Mouse (Mus musculus) layer of hippocampus, adult 9-10 months (tissue): ENCODE data around the gene Pdzd9.
"Not testable (repeated sequence)": the region's sequence is repeated elsewhere in the genome, so short reads cannot be mapped to it uniquely, and the experiment has no call there.

ENCODE experiments used
- DNase-seq: peaks from one replicate; pipeline ENCODE4 v3.0.0; 2022; ENCODE audit warnings: low spot score

Pdzd9 gene

DNA sequence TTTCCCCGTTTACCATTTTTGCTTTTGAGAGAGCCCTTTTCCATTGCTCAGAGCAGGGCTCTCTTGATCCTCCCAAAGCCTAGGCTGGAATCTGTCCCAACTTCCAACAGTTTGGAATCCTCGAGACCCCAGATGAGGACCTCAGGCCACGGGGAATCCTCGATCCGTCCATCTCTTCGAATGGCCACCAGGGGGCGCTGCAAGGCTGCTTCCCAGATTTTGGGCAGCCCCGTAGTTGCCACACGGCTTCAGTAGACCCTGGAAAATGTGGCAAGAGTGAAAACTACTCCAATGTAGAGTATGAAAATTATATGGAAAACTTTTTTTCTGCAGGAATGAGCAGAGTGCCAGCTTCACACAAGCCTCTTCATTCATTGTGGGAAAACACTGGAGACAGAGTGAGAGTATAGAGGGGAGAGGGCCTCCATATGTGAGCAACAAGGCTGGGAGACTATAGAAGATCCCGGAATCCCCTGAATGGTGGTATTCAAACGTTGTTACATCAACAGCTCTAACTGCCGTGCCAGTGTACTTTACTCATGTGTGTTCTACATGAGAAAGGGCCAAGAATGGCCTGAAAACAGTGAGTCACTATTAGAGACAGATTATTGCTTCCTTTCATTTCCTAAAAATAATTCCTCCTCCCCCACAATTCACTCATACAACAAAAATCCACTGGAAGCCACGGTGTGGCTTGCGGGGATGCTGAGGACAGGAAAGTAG, at the start of gene Pdzd9:
Gene Pdzd9 (minus strand): TSS at position 191 of the 723 bp plus-strand sequence.
- DNase-seq = no peak

DNA sequence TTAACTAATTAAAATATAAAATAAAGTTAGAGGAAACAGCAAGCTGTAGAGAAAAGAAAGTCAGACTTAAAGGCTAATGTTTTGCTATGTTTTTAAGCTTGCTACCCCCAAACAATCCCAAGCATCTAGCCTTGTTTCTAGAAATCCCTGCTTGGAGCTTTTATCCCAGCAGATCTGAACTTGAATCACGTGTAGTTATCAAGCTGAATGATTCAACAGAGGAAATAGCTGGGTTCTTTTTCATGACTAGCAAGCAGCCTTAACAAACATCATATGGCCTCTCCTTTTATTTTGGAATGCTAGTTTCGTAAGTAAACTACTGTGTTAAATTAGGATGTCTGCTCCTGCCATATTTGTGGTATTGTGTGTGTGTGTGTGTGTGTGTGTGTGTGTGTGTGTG, 47.1 kb upstream of the Pdzd9 start:
- DNase-seq = no peak

- not testable (repeated sequence) for DNase-seq
Measured at GRCm38 (mm10) chr7:120713951-120714350, 43.8 kb upstream of the Pdzd9 start.

DNA sequence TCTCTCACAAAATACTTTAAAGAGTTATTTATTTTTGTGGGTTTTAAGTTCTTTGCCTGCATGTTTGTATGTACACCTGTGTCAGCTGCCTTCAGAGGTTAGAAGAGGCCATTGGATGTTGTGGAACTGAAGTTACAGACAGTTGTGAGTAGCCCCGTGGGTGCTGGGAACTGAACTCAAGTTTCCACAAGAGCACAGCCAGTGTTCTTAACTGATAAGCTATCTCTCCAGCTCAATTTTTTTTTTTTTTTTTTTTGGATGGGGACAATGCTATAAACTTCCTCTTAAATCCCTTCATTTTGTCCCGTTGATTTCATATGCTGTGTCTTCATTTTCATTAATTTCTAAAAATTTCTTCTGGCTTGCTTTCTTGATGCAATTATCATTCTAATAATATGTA, 43.1 kb upstream of the Pdzd9 start:
- no peak for DNase-seq

DNA sequence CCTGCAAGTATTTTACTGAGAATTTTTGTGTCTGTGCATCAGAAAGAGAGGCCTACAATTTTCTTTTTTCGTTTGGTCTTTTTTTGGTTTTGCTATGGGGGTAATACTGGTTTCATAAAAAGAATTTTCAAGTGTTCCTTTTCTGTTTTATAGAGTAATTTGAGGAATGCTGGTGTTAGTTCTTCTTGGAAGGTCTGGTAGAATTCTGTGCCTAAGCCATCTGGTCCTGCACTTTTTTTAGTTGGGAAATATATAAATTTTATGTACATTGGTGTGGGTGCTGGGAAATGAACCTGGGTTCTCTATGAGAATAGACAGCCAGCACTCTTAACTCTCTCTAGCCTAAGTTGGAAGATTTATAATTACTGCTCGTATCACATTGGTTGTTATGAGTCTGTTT, 41.9 kb upstream of the Pdzd9 start:
- no peak for DNase-seq

DNA sequence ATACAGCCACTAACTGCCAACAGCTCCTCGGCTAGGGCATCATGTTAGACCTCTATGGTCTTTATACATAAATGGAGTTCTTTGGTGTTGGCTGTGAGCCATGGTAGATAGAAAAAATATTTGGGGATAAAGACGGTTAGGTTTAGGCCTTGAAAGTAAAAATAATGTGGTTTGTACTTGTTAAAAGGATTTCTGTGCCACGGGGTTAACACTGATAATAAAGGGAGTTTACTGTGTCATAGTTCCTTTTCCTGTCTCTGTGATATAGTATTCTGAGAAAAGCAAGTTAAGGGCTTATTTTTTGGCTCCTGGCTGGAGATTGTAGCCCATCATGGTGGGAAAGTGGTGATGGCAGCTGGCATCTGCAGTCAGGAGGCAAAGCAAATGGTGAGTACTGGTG, 33.7 kb upstream of the Pdzd9 start:
- no peak for DNase-seq

DNA sequence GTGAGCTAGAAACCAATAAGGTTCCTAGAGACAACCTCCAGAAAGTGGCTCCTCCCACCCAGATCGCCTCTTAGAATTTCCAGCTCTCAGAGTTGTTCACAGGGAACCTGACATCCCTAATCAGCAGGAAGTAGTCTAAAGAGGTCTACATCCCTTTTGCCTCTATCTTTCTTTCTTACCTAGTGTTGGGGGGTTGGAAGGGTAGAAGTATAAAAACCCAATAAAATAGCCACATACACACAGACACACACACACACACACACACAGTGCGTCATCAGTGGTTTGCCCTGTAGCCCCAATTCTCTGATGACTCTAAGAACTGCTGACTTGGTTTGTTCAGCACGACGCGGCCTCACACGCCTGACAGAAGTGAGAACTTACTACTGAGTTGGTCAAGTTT, 29.4 kb upstream of the Pdzd9 start:
- DNase-seq = no peak

DNA sequence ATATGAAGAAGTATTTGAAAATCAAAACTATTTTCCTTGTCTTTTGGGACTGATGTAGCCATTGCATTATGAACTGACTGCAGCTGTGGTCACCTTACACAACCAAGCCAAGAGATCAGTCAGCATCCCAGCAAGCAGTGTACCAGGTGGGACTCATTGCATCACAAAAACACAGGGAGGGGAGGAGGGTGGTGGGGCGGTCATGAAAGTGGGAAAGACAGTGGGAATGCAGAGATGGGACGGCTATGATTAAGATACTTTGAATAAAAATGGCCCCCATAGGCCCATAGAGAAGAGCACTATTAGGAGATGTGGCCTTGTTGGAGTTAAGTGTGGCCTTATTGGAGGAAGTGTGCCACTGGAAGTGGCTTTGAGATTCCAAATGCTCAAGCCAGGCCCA, 26.2 kb upstream of the Pdzd9 start:
- DNase-seq = no peak

DNA sequence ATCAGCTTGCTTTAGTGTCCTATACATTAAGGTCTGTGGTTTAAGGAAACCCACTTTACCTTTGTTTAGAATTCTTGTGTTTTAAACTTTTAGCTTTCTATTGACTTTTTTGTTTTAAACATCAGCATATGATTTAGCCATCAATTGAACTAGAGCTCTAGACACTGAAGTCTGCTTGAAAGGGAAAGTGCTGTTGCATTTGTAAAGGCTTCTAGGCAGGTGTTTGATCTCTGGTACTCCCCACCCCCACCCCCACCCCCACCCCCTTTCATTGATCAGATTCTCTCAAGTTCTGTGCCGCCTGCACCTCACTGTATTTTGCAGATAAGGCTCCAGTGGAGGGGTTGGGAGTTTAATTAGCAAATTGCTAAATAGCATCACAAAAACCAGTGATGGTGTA, 25.5 kb upstream of the Pdzd9 start:
- no peak for DNase-seq

DNA sequence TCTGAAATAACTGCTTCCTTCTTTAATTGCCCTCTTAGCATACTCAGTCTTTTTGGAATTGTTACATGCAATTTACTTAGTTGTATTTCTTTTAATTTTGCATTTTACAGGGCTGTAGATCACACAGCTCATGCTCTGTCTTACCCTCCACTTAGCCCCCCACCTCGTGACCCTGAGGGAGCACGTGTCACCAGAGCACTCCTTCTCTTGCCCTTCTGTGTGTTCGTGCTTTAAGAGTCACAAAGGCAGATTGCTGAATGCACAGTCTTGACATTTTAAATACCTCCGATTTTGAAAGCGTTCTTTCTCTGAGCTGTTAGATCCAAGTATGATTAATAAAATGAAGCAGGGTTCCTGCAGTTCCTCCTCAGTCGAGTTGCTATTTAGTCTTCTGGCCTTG, 25.1 kb upstream of the Pdzd9 start:
- no peak for DNase-seq

GRCm38 (mm10) chr7:120693831-120694375, 23.8 kb upstream of the Pdzd9 start:
- DNase-seq = no peak

DNA sequence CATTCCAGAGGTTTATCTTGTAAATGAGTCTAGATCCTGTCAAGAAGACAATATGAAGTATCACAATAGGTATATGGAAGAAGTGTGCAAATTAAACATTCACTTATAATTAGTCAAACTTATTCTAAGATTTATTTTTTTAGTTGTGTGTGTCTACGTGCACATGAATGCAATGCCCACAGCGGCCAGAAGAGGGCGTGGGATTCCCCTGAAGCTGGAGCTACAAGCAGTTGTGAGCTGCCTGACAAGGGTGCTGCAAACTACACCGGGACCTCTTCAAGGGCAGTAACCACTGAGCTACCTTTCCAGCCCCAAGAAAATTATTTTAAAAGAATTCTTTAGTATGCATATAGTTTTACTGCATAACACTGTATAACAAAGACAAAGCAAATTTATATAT, 20.5 kb upstream of the Pdzd9 start:
- DNase-seq = no peak

DNA sequence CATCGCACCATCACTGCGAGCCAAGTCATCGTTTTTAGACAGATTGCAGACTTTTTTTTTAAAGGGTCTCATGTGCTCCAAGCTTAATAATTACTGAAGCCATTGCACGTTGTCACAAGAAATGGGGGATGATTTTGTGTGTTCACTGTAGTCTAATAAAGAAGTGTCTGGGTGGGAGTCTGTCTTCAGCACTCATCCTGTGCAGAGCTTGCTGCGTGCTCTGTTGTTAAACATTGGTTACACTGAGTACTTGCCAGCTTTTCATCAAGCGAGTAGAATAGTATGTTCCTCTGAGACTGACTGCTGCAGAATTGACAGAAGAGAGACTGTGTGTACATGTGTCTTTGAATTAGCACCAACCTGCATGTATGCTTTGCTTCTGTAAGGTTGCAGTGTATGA, 15.1 kb upstream of the Pdzd9 start:
- DNase-seq = no peak

- DNase-seq = no peak
Measured at GRCm38 (mm10) chr7:120684731-120685161, 14.6 kb upstream of the Pdzd9 start.

DNA sequence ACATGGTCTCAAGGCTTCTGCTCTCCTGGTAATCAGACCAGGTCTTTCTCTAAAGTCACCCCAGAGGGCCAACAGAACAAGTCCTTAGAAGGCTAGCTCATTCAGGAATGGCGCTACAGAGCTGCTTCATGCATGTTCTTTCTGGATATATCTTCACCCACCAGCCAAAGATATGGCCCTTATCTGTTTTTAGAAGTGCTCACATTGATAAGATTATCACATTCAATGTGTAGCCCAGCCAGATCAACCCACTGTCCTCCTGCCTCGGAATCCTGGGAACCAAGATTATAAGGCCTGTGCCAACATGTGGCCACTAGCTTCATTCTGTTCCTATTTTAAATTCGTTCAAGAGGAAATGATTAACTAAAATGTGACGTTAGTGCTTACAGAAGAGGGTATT, 11.9 kb upstream of the Pdzd9 start:
- no peak for DNase-seq

- no peak for DNase-seq
Measured at GRCm38 (mm10) chr7:120679023-120679422, 8.9 kb upstream of the Pdzd9 start.

DNA sequence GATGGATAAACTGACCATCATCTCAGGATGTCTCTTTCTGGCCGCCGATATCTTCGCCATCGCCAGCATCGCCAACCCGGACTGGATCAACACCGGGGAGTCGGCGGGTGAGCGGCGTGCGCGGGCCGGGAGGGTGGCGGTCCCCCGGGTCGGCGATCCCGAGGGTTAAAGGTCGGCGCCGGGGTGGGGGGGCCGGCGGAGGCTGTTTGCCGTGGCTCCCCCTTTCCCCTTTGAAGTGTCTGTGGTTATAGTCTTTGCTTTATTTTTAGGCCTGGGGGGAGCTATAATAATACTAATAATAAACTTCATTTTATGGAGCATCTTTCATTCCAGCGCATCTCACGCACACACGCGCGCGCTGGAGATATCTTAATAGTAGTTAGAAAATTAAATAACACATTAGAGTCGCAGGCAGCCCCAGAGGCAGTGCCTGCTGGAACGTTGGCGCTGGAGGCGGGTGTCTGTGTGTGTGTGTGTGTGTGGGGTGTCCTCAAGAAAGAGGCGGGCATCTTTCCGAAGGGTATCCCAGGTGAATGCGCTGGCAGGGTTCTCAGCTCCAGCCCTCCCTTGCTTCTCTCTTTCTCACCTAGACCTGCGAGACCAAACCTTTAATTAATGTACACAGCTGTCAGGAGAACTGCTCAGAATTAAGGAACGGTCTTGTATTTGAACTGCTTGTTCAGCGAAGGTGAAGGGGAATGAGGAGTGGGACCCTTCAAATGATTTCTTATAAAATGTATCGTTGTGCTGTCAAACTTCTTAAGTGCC, 7.8 kb upstream of the Pdzd9 start:
- DNase-seq = no peak

DNA sequence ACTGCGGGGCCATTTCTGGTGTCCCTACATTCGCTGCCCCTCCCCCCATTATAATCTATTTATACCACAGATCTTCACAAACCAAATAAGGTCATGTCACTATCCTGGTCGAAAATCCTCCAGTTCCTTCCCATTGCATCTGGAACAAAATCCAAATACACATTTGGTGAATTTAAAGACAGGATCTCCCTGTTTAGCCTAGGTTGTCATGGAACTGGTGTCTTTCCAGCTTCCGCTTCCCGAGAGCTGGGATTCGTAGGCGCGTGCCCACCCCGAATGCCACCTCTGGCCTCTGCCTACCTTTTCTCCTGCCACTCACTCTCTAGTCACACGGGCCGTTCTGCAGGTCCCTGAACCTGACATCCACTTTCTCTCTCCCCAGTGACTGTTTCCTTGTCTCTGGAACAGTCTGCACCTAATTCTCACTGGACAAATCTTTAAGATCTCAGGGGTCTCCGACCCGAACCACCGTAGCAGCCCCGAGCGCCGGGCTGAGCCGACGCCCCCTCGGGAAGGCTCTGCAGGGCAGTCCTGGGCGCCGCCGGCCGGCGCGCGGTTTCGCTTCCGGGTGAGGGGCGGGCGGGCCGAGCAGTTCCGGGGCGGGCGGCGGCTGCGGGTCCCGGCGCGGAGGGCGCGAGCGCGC, 7.0 kb upstream of the Pdzd9 start, which contains the start of gene Mosmo:
Gene Mosmo (plus strand): TSS at position 618 of the 643 bp plus-strand sequence.
- DNase-seq = no peak

DNA sequence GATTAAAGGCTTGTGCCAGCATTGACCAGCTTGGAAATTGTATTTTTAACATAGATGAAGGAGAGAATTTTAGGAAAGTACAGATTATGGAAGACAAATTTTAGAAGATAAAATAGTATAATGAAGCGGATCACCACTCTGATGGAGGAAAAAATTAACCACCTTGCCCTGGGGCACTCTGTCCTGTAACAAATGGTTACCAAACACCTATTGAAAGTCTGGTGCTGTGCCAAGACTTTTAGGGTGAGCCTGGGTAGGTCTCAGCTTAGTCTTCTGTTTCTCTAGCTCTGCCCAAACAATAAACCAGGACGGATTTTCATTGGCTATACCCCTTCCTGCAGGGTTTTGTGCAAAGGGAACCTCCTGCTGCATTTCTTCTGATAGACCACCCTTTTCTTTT, 1.1 kb upstream of the Pdzd9 start:
- DNase-seq = no peak

- no peak for DNase-seq
Measured at GRCm38 (mm10) chr7:120662079-120662478, 8.1 kb downstream of the Pdzd9 start.

DNA sequence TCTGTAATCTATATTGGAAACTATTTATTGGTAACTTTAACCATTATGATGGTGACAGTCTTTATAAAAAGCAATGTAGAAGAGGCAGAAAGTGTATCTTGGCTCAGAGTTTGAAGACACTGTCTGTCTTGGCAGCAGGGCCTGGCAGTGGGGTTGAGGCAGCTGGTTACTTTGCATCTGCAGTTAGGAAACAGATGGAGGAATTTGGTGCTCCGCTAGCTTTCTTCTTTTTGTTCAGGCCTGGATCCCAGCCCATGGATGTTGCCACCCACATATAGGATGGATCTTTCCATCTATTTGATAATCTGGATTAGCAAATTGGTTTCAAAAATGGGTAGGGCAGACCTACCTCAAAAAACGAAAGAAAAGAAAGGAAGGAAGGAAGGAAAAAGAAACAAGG, 22.3 kb downstream of the Pdzd9 start:
- DNase-seq = peak; percentile 59

- no peak for DNase-seq
Measured at GRCm38 (mm10) chr7:120643217-120643616, 26.9 kb downstream of the Pdzd9 start.

DNA sequence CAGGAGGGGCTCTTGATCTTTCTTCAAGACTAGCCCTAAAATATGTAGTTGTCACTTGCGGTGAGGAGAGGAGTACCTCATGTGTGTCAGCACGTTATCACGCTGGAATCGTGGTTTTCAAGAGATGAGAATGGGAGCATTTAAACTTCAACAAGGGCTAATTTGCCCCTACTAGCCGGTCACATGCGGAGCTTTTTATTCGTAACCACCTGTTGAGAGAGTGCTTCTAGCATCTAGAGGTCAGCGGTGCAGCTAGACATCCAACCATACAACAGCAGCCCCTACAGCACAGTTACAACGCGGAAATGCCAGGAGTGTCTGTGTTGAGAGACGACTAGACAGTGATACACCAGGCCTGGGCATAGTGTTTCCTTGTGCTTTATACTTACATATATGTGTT, 34.3 kb downstream of the Pdzd9 start:
- DNase-seq = no peak
